Mouse (Mus musculus): ENCODE measurements around the gene Xxylt1.
"Not testable (repeated sequence)": the region's sequence is repeated elsewhere in the genome, so short reads cannot be mapped to it uniquely, and the experiment has no call there.

Xxylt1 gene

GRCm38 (mm10) chr16:31024221-31024620 is 57.0 kb downstream of the Xxylt1 start:
- no peak for DNase-seq (ENCODE audit: low read depth, low spot score)

- no peak for DNase-seq (ENCODE audit: low read depth, low spot score)
Measured at GRCm38 (mm10) chr16:31023803-31024202, 57.4 kb downstream of the Xxylt1 start.

GRCm38 (mm10) chr16:31022287-31022686 is 58.9 kb downstream of the Xxylt1 start:
- DNase-seq (ENCODE audit: low read depth, low spot score), result no peak

- DNase-seq (ENCODE audit: low read depth, low spot score), result peak; percentile 84
Measured at GRCm38 (mm10) chr16:31019514-31019913, 61.7 kb downstream of the Xxylt1 start.

- no peak for DNase-seq (ENCODE audit: low read depth, low spot score)
Measured at GRCm38 (mm10) chr16:31017687-31018413, 63.4 kb downstream of the Xxylt1 start.

GRCm38 (mm10) chr16:31016669-31017068 is 64.6 kb downstream of the Xxylt1 start:
- DNase-seq (ENCODE audit: low read depth, low spot score), result peak; percentile 56

- peak; percentile 37 for DNase-seq (ENCODE audit: low read depth, low spot score)
Measured at GRCm38 (mm10) chr16:31016169-31016568, 65.1 kb downstream of the Xxylt1 start.

- no peak for DNase-seq (ENCODE audit: low read depth, low spot score)
Measured at GRCm38 (mm10) chr16:31015271-31015670, 66.0 kb downstream of the Xxylt1 start.

- no peak for DNase-seq (ENCODE audit: low read depth, low spot score)
Measured at GRCm38 (mm10) chr16:31012236-31012635, 69.0 kb downstream of the Xxylt1 start.

- DNase-seq (ENCODE audit: low read depth, low spot score), result no peak
Measured at GRCm38 (mm10) chr16:31010443-31010842, 70.8 kb downstream of the Xxylt1 start.

- peak; percentile 34 for DNase-seq (ENCODE audit: low read depth, low spot score)
Measured at GRCm38 (mm10) chr16:31008326-31008725, 72.9 kb downstream of the Xxylt1 start.

GRCm38 (mm10) chr16:31007582-31007981 is 73.7 kb downstream of the Xxylt1 start:
- peak; percentile 25 for DNase-seq (ENCODE audit: low read depth, low spot score)

GRCm38 (mm10) chr16:31005693-31006092 is 75.5 kb downstream of the Xxylt1 start:
- DNase-seq (ENCODE audit: low read depth, low spot score), result no peak

GRCm38 (mm10) chr16:31004321-31004682 is 76.9 kb downstream of the Xxylt1 start:
- DNase-seq (ENCODE audit: low read depth, low spot score), result no peak

- DNase-seq (ENCODE audit: low read depth, low spot score), result not testable (repeated sequence)
Measured at GRCm38 (mm10) chr16:31003592-31004320, 77.5 kb downstream of the Xxylt1 start.

- DNase-seq (ENCODE audit: low read depth, low spot score), result no peak
Measured at GRCm38 (mm10) chr16:31002926-31003325, 78.3 kb downstream of the Xxylt1 start.

GRCm38 (mm10) chr16:31002117-31002516 is 79.1 kb downstream of the Xxylt1 start:
- no peak for DNase-seq (ENCODE audit: low read depth, low spot score)

GRCm38 (mm10) chr16:30998711-30999110 is 82.5 kb downstream of the Xxylt1 start:
- DNase-seq (ENCODE audit: low read depth, low spot score), result no peak

- no peak for DNase-seq (ENCODE audit: low read depth, low spot score)
Measured at GRCm38 (mm10) chr16:30998048-30998447, 83.2 kb downstream of the Xxylt1 start.

GRCm38 (mm10) chr16:30995446-30995845 is 85.8 kb downstream of the Xxylt1 start:
- no peak for DNase-seq (ENCODE audit: low read depth, low spot score)

- no peak for DNase-seq (ENCODE audit: low read depth, low spot score)
Measured at GRCm38 (mm10) chr16:30994881-30995280, 86.4 kb downstream of the Xxylt1 start.

- no peak for DNase-seq (ENCODE audit: low read depth, low spot score)
Measured at GRCm38 (mm10) chr16:30994296-30994695, 86.9 kb downstream of the Xxylt1 start.

GRCm38 (mm10) chr16:30992568-30992967 is 88.7 kb downstream of the Xxylt1 start:
- DNase-seq (ENCODE audit: low read depth, low spot score), result no peak

All from 3T3-L1 (cell line).